Mouse (Mus musculus) midbrain, embryonic 11.5 days (tissue): ENCODE data around the gene Txnip. TPM values are rescaled to one million over a fixed set of nuclear protein-coding genes. Genes with fewer than 3 reads are reported as not detected.

Experiments used
- ATAC-seq: fragments of 200-750 bp; cut with Nextera tagmentation; 2 replicates; pipeline ENCODE4 v1.8.0; 2017; ENCODE audit warnings: moderate TSS enrichment, moderate library complexity; ENCODE audit not compliant: low FRiP score
- DNase-seq: peaks from one replicate; pipeline ENCODE4 v3.0.0; 2015; ENCODE audit warnings: low spot score; ENCODE audit errors: missing footprints
- H3K27ac ChIP-seq: fragments of 300-500 bp; sonication (generic); 2 replicates; pipeline ENCODE4 v1.5.1; 2014; ENCODE audit warnings: low read depth, low read length
- H3K27me3 ChIP-seq: fragments of 300-500 bp; sonication (generic); 2 replicates; pipeline ENCODE4 v1.6.1; 2014; ENCODE audit warnings: mild to moderate bottlenecking, low read length, moderate library complexity, mixed read lengths; ENCODE audit not compliant: control insufficient read depth, insufficient read depth
- H3K36me3 ChIP-seq: fragments of 300-500 bp; sonication (generic); 2 replicates; pipeline ENCODE4 v1.6.1; 2014; ENCODE audit warnings: mild to moderate bottlenecking, low read length, moderate library complexity, mixed read lengths; ENCODE audit not compliant: control insufficient read depth, insufficient read depth
- H3K4me1 ChIP-seq: fragments of 300-500 bp; sonication (generic); 2 replicates; pipeline ENCODE4 v1.6.1; 2014; ENCODE audit warnings: low read length; ENCODE audit not compliant: control insufficient read depth, insufficient read depth
- H3K4me2 ChIP-seq: fragments of 300-500 bp; sonication (generic); 2 replicates; pipeline ENCODE4 v1.6.1; 2014; ENCODE audit warnings: mild to moderate bottlenecking, moderate library complexity
- H3K4me3 ChIP-seq: fragments of 300-500 bp; sonication (generic); 2 replicates; pipeline ENCODE4 v1.5.1; 2014; ENCODE audit warnings: low read depth, low read length
- H3K9ac ChIP-seq: fragments of 300-500 bp; sonication (generic); 2 replicates; pipeline ENCODE4 v1.6.1; 2014; ENCODE audit warnings: low read length
- H3K9me3 ChIP-seq: fragments of 300-500 bp; sonication (generic); 2 replicates; pipeline ENCODE4 v1.6.1; 2016; ENCODE audit warnings: low read length; ENCODE audit not compliant: control insufficient read depth
- WGBS: fragments of 180-500 bp; shearing (Covaris S2); extraction: QIAGEN DNeasy Blood & Tissue Kit; methylation state at CpG from one replicate; pipeline ENCODE4 v1.1.7; 2014; 5-methylcytosine and 5-hydroxymethylcytosine counted together
- polyA plus RNA-seq: library from polyadenylated mRNA; unstranded; fragments of >200 nt; fragmentation: Nextera tagmentation; extraction: Ambion mirVana; gene quantifications from 2 replicates; pipeline ENCODE4 v1.2.1, GENCODE M21; 2014

Gene Txnip
- polyA plus RNA-seq, 1 experiment from 2014 or later: 55.9 TPM

DNA sequence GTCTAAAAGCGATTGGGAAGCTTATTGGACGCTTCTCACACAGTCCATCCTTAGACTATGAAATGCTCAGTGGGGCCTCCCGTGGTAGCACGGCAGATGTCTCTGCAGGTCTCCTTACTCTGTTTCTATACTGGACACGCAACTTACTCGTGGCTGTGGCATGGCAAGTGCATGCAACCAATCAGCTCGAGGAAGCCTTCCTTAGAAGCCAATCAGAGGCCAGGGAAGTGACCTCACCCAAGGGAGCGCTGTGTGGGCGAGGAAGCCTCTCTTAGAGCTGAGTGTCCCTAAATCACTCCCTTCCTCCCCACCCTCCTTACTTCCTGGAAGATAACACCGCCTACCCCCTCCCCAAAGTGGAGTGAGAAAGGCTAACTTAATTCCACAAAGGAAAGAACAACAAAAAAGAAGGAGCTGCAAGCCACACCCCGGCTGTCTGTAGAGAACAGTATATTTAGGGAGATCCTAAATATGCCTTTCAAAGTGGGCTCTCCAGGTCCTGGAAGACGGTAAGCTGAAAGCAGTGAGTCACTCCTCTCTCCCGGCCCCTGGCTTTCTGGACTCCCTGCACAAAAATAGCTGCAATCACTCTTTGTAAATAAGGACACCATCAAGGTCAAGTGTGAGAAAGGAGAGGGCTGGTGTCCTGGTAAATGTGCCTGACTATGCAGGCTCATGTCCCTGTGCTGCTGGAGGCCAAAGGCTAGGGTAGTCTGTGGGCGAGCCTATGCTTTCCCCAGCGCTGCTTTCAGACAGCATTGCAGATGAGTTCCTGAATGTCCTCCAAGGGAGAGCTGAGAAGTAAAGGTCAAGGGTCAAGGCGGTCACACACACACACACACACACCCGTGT lies 19.2 kb downstream of the Txnip start, which contains the start of gene Gm16253:
Gene Gm16253, plus strand, starts transcription at position 295 of the 852 bp plus-strand sequence.
- H3K36me3 ChIP-seq: no peaks in the 10 kb centered on the region
- WGBS: 36% methylated on average over 17 of the region's 17 CpGs

DNA sequence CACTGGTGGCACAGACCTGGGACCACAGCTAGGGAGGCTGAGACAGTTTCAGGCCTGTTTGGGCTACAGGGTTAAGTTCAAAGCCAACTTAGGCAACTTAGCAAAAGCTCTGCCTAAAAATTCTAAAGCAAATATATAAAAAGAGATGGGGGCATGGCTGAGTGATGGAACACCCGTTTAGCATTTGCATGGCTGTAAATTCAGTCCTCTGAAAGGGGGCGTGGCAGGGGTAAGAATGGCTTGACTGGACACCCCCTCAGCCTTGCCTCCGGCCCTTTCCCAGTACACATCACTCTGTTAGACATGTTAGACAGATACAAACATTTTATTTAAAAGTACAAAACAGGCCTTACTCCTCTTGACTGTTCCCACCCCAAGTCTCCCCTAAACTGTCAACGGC lies 19.8 kb downstream of the Txnip start:
- peaks cover 15% of the 10 kb centered on the region for H3K4me1 ChIP-seq
- WGBS: 86% methylated on average over 4 of the region's 4 CpGs
- ATAC-seq: no peak
- no peak overlapping the region for H3K4me2 ChIP-seq
- H3K36me3 ChIP-seq: no peaks in the 10 kb centered on the region
- H3K27me3 ChIP-seq: no peaks in the 10 kb centered on the region
- H3K27ac ChIP-seq: peak overlapping the region; percentile 27; the same call in 1 of the 2 replicates
- DNase-seq: no peak
- H3K9ac ChIP-seq: no peak overlapping the region
- no peak overlapping the region for H3K4me3 ChIP-seq
- H3K9me3 ChIP-seq: no peaks in the 10 kb centered on the region

More for the DNA sequence above, 19.2 kb downstream of the Txnip start, which contains the start of gene Gm16253:
- DNase-seq (peak; percentile 95), ATAC-seq (peak; percentile 88)
- peak within 1 kb of the TSS; percentile 30; the same call in 1 of the 2 replicates for H3K9ac ChIP-seq
- no peaks in the 10 kb centered on the region for H3K27me3 ChIP-seq
- H3K4me2 ChIP-seq: peak within 1 kb of the TSS; percentile 16; the same call in 1 of the 2 replicates
- H3K27ac ChIP-seq: peak within 1 kb of the TSS; percentile 36; the same call in 1 of the 2 replicates
- no peaks in the 10 kb centered on the region for H3K9me3 ChIP-seq
- no peak within 1 kb of the TSS for H3K4me3 ChIP-seq
- peaks cover 15% of the 10 kb centered on the region for H3K4me1 ChIP-seq

DNA sequence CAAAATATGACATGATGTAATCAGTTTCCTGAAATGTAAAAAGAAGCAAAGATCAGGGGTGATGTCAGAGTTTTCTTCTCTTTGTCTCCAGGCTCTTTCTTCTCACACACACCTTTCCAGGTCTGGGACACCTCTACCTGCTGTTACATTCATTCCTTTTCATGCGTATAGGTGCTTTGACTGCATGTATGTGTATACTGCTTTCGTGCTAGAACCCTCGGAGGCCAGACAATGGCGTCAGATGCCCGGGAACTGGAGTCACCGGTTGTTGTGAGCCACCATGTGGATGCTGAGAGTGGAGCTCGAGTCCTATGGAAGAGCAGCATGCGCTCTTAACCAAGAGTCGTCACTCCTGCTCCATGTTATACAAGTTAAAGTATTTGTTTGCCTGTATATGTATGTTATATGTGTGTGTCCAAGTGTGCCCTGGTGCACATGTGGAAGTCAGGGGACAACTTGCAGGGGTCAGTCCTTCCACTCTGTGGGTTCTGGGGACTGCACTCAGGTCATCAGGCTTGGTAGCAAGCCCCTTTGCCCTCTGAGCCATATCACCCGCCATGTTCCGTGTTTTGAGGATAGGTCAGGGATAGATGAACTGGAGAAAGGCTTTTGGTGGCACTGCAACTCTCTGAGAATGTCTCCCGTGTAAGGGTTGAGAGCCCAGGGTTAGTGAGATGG lies 20.9 kb downstream of the Txnip start:
- Histone ChIP-seq H3K4me1 (peaks cover 15% of the 10 kb centered on the region), H3K36me3 (no peaks in the 10 kb centered on the region), H3K27ac (no peak overlapping the region), H3K9me3 (no peaks in the 10 kb centered on the region), H3K4me2 (no peak overlapping the region), H3K9ac (no peak overlapping the region), H3K4me3 (no peak overlapping the region), H3K27me3 (no peaks in the 10 kb centered on the region)
- 81% methylated on average over 12 of the region's 12 CpGs for WGBS
- ATAC-seq: no peak
- no peak for DNase-seq

DNA sequence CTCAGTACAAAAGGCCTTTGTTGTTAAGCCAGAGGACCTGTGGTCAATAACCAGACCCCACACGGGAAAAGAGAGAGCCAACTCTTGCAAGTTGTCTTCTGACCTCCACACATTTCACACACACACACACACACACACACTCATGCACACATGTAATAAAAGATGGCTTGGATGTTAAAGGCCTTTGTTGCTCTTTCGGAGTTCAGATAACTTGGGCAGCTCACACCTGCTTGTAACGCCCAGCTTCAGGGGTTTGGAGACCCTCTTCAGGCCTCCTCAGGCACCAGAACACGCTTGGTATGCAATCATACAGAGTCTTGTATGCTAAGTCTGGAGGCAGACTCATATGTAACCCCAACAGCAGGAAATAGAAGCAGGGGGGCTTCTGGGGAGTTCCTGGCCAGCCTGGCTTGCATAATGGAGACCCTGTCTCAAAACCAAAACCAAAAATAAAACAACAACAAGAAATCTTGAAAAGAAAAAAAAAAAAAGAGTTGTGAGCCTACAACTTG lies 21.5 kb downstream of the Txnip start:
- Histone ChIP-seq H3K9ac (no peak overlapping the region), H3K27me3 (no peaks in the 10 kb centered on the region), H3K4me2 (no peak overlapping the region), H3K36me3 (no peaks in the 10 kb centered on the region), H3K9me3 (no peaks in the 10 kb centered on the region), H3K4me1 (peaks cover 15% of the 10 kb centered on the region), H3K4me3 (no peak overlapping the region), H3K27ac (no peak overlapping the region)
- 75% methylated on average over 4 of the region's 4 CpGs for WGBS
- no peak for ATAC-seq
- DNase-seq: no peak

DNA sequence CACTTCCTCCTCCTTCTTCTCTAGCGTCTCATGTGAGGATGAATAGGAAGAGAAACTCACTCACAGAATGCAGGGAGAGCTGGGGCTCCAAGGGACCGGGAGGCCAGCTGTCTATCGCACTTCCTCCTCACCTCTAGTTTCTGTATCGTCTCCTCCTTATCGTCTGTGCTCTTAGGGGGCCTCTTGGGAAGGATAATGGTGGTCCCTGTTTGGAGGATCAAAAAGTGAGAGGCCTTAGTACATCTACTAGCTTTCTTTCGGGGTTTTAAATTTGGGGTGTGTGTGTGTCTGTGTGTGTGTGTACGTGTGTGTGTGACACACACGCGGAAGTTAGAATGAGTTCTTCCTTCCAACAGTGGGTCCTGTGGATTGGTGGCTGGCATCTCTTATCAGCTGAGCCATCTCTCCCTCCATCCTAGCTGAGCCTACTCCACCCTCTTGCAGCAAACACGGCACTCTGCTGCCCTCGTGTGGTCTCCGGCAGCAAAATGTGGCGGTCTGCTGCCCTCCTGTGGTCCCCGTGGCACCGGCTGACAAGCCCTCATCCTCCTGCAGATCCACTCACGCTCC lies 22.2 kb downstream of the Txnip start:
- peak overlapping the region; percentile 45; the same call in 1 of the 2 replicates for H3K9ac ChIP-seq
- H3K4me2 ChIP-seq: peak overlapping the region; percentile 44
- ATAC-seq (peak; percentile 75), DNase-seq (peak; percentile 99)
- peaks cover 15% of the 10 kb centered on the region for H3K4me1 ChIP-seq
- H3K36me3 ChIP-seq: no peaks in the 10 kb centered on the region
- peak overlapping the region; percentile 3; the same call in 1 of the 2 replicates for H3K4me3 ChIP-seq
- no peaks in the 10 kb centered on the region for H3K9me3 ChIP-seq
- H3K27ac ChIP-seq: no peak overlapping the region
- 12% methylated on average over 16 of the region's 16 CpGs for WGBS
- no peaks in the 10 kb centered on the region for H3K27me3 ChIP-seq

DNA sequence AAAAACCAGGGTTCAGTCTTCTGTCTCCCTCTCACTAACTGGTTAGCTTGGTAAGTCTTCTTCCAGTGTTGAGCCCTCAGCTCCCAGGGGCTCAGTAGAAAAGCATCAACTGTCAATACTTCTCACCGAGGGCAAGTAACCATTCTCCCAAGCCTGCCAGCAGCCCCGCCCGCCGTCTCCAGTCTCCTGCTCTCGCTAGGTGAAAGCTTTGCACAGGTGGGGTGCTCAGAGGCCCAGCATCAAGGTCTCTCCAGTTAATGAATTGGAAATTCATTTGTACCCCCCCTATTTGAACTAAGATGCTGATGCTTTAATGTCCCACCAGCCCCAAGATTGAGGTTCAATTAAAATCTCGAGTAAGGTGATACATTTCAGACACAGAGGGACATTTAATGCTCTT lies 23.4 kb downstream of the Txnip start:
- Histone ChIP-seq H3K36me3 (no peaks in the 10 kb centered on the region), H3K27ac (no peak overlapping the region), H3K27me3 (no peaks in the 10 kb centered on the region), H3K9me3 (no peaks in the 10 kb centered on the region), H3K4me1 (peaks cover 15% of the 10 kb centered on the region), H3K9ac (no peak overlapping the region), H3K4me3 (no peak overlapping the region), H3K4me2 (no peak overlapping the region)
- DNase-seq: no peak
- ATAC-seq: no peak
- 41% methylated on average over 6 of the region's 6 CpGs for WGBS

DNA sequence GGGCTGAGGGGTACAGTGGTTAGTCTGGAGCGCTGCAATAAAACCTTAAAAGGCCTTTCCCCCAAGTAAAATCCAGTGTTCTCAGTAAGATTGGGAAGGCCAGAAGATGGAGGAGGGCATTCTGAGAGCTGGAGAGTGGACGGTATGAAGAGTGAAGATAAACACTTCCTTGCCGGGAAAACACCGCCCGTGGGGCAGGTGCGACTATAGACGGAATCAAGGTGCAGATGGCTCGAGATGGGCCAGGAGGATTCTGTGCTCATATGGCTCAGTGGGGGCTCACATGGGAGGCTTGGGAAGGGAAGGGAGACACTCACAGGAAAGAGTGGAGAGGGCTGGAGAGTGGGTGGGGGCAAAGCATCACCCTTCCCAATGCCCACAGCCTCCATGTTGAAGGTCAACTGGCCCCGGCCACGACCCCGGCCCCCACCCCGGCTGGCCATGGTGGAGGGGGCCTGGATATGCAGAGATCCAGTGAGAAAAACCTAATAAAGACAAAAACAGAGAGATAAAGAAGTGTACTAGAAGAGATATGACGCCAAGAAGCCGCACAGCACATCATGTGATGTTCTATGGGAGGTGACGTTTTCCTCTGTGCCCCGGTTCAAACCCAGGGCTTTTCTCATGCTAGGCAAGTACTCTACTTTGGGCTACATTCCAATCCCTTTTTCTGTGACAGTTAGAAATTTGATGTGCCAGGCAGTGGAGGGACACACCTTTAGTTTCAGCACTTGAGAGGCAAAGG lies 24.2 kb downstream of the Txnip start:
- ATAC-seq: no peak

DNA sequence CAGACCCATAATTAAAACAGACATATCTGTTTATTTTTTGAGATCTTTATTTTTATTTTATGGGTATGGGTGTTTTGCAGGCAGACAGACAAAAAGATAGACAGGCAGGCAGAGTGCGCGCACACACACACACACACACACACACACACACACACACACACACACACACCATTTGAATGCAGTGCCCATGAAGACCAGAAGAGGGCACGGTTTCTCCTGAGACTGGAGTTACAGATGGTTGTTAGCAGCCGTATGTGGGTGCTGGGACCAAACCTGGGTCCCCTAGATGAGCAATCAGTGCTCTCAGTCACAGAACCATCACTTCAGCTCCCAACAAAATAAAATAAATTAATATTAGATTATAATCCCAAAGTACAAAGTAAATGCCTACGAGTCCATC lies 25.6 kb downstream of the Txnip start:
- H3K27me3 ChIP-seq: no peaks in the 10 kb centered on the region
- WGBS: 87% methylated on average over 5 of the region's 5 CpGs
- no peak for ATAC-seq

More for the DNA sequence above, 24.2 kb downstream of the Txnip start:
- no peak overlapping the region for H3K27ac ChIP-seq
- H3K9me3 ChIP-seq: no peaks in the 10 kb centered on the region
- H3K27me3 ChIP-seq: no peaks in the 10 kb centered on the region
- H3K4me2 ChIP-seq: no peak overlapping the region
- H3K36me3 ChIP-seq: no peaks in the 10 kb centered on the region
- no peak overlapping the region for H3K4me3 ChIP-seq
- H3K9ac ChIP-seq: no peak overlapping the region
- no peak for DNase-seq
- WGBS: 83% methylated on average over 16 of the region's 16 CpGs
- H3K4me1 ChIP-seq: peaks cover 9% of the 10 kb centered on the region; the same call in 1 of the 2 replicates

More for the DNA sequence above, 25.6 kb downstream of the Txnip start:
- no peak overlapping the region for H3K4me3 ChIP-seq
- H3K4me2 ChIP-seq: no peak overlapping the region
- H3K9me3 ChIP-seq: no peaks in the 10 kb centered on the region
- H3K27ac ChIP-seq: no peak overlapping the region
- no peak for DNase-seq
- H3K9ac ChIP-seq: no peak overlapping the region
- peaks cover 5% of the 10 kb centered on the region; the same call in 1 of the 2 replicates for H3K4me1 ChIP-seq
- no peaks in the 10 kb centered on the region for H3K36me3 ChIP-seq
